Mouse (Mus musculus): ENCODE measurements at regions not wholly inside any gene's neighbourhood (a gene's known extent, or its start where the extent isn't known, plus 50 kb on each side); places are given as distances from the start of the nearest gene placed in this dataset.

DNA sequence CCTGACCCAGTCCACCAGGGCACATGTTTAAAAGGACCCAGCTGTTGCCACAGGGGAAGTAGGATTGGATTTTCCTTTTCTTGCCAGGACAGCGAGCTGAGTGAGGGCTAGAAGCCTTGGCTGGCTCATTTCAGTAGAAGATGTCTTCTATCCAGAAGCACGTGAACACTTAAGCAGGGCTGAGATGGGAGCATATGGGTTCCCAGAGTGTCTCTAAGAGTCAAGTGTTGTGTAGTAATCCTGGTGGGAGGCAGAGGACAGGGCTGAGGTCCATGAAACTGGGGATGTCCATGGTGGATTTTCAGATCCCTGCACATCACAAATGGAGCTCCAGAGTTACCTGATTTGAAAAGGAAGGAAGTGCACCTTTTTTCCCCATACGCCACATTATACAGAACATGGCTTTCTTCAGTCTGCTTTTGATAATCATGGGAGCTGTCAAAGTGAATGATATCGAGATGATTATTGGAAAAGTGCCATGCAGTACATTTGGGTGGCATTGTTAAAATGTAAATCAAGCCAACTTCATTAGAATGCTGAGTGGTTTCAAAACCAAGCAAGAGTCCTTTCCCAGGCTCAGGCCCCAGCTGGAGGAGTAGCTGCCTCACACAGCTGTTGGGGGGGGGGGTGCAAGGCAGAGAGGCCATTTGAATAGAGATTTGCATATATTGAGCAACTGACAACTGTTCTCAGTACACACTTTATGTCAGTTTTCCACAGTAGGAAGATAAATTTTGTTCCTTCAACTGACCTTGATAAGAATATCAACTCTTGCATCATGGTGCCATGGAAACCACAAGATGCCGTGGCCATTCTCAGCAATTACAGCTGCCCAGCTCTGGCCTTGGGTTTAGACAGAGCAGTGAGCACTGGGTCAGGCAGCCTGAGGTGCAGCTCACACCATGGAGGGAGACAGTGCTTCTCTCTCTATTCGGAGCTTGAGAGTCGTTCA is 81.7 kb downstream of the Slc35b3 start:
- no peak for DNase-seq (ENCODE audit: low spot score)

DNA sequence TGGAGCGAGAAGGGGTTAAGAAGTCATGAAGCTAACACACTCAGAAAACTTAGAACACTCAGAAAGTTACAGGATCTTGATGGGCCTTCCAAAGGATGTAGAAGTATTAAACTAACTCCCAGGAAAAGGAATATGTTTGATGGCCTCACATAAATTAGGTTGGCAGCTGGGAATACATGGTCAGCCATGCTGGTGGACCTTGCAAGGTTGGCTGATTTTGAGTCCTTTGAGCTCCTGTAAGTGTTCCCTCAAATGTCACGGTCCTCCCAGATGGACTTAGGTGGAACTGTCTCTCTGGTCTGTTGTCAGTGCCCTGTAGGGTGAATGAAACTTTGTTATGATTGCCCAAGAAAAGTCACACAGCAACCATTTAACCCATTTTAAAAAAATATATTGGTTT is 84.8 kb downstream of the Slc35b3 start:
- H3K9me3 ChIP-seq (ENCODE audit: control insufficient read depth, low read length) = no peaks in the 10 kb centered on the region
- no peak overlapping the region for H3K4me3 ChIP-seq (replicated peaks; ENCODE audit: low read length)
- no peak overlapping the region for H3K9ac ChIP-seq
- H3K27ac ChIP-seq = no peak overlapping the region
- DNase-seq (ENCODE audit: low spot score) = no peak
- no peak for ATAC-seq (ENCODE audit: low FRiP score)
- H3K4me1 ChIP-seq (replicated peaks; ENCODE audit: control insufficient read depth, insufficient read depth, low read length) = no peaks in the 10 kb centered on the region
- H3K36me3 ChIP-seq (replicated peaks; ENCODE audit: control insufficient read depth, insufficient read depth) = no peaks in the 10 kb centered on the region
- H3K4me2 ChIP-seq (replicated peaks) = no peak overlapping the region
- 88% methylated on average over 2 of the region's 2 CpGs for WGBS
- no peaks in the 10 kb centered on the region for H3K27me3 ChIP-seq (ENCODE audit: control insufficient read depth, insufficient read depth, low read length)

More for the DNA sequence above, 81.7 kb downstream of the Slc35b3 start:
- no peak for ATAC-seq (ENCODE audit: low FRiP score)
- H3K9ac ChIP-seq = no peak overlapping the region
- WGBS = 54% methylated on average over 7 of the region's 7 CpGs
- H3K27ac ChIP-seq = no peak overlapping the region
- H3K9me3 ChIP-seq (ENCODE audit: control insufficient read depth, low read length) = no peaks in the 10 kb centered on the region
- H3K4me1 ChIP-seq (replicated peaks; ENCODE audit: control insufficient read depth, insufficient read depth, low read length) = no peaks in the 10 kb centered on the region
- no peak overlapping the region for H3K4me3 ChIP-seq (replicated peaks; ENCODE audit: low read length)
- no peaks in the 10 kb centered on the region for H3K36me3 ChIP-seq (replicated peaks; ENCODE audit: control insufficient read depth, insufficient read depth)
- no peak overlapping the region for H3K4me2 ChIP-seq (replicated peaks)
- no peaks in the 10 kb centered on the region for H3K27me3 ChIP-seq (ENCODE audit: control insufficient read depth, insufficient read depth, low read length)

DNA sequence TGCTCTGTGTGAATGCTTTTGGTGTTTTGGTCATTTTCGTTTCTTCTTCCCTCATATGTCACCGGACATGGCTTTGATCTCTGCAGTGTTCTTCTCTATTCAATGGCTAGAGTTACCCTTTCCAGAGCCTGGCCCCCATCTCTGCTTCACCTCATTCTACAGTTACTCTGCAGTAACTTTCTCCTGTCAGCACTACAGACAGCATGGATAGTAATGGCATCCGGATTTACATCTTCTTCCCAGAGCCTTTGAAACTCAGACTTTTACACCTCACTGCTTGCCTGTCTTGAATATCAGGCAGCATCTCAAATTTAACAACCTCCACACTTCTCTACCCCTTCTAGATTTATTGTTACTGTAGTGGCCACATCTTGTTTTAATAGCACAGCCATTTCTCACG is 96.7 kb downstream of the Slc35b3 start:
- Histone ChIP-seq H3K4me3 (replicated peaks; ENCODE audit: low read length) (no peak overlapping the region), H3K9me3 (ENCODE audit: control insufficient read depth, low read length) (0 out of 2 replicates have a peak, but pooled peaks cover 3% of the 10 kb centered on the region), H3K4me2 (replicated peaks) (no peak overlapping the region), H3K27me3 (ENCODE audit: control insufficient read depth, insufficient read depth, low read length) (no peaks in the 10 kb centered on the region), H3K9ac (no peak overlapping the region), H3K27ac (no peak overlapping the region), H3K36me3 (replicated peaks; ENCODE audit: control insufficient read depth, insufficient read depth) (no peaks in the 10 kb centered on the region), H3K4me1 (replicated peaks; ENCODE audit: control insufficient read depth, insufficient read depth, low read length) (no peaks in the 10 kb centered on the region)
- no peak for DNase-seq (ENCODE audit: low spot score)
- 78% methylated on average over 4 of the region's 4 CpGs for WGBS
- no peak for ATAC-seq (ENCODE audit: low FRiP score)

GRCm38 (mm10) chr13:38855742-38856141 is 104.9 kb downstream of the Slc35b3 start:
- Histone ChIP-seq H3K27ac (no peak overlapping the region), H3K4me2 (replicated peaks) (no peak overlapping the region), H3K9me3 (ENCODE audit: control insufficient read depth, low read length) (0 out of 2 replicates have a peak, but pooled peaks cover 3% of the 10 kb centered on the region), H3K27me3 (ENCODE audit: control insufficient read depth, insufficient read depth, low read length) (no peaks in the 10 kb centered on the region), H3K4me1 (replicated peaks; ENCODE audit: control insufficient read depth, insufficient read depth, low read length) (no peaks in the 10 kb centered on the region), H3K4me3 (replicated peaks; ENCODE audit: low read length) (no peak overlapping the region), H3K36me3 (replicated peaks; ENCODE audit: control insufficient read depth, insufficient read depth) (no peaks in the 10 kb centered on the region), H3K9ac (no peak overlapping the region)
- WGBS = 63% methylated on average over 3 of the region's 3 CpGs
- ATAC-seq (ENCODE audit: low FRiP score) (no peak), DNase-seq (ENCODE audit: low spot score) (no peak)

DNA sequence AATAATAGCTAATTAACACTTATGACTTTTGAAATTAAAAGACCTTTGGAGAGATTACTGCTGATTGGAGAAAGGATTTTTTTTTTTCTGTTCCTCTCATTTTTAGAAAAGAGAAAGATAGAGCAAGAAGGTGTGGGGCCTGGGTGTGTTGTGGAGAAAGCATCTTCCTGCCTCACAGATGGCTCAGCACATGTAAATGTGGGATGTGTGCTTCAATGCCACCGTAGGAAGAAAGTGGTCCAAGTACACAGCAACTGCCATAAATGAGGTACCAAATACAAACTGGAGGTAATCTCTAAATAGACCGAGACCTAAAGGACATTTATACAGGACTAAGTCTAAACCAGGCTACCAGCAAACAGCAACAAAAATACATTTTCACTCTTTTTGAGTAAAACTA is 105.7 kb downstream of the Slc35b3 start:
- no peak overlapping the region for H3K4me3 ChIP-seq (replicated peaks; ENCODE audit: low read length)
- no peak overlapping the region for H3K9ac ChIP-seq
- H3K27ac ChIP-seq = no peak overlapping the region
- DNase-seq (ENCODE audit: low spot score) = no peak
- WGBS = 83% methylated on average over 2 of the region's 2 CpGs
- no peak for ATAC-seq (ENCODE audit: low FRiP score)
- no peak overlapping the region for H3K4me2 ChIP-seq (replicated peaks)
- H3K4me1 ChIP-seq (replicated peaks; ENCODE audit: control insufficient read depth, insufficient read depth, low read length) = no peaks in the 10 kb centered on the region
- no peaks in the 10 kb centered on the region for H3K27me3 ChIP-seq (ENCODE audit: control insufficient read depth, insufficient read depth, low read length)
- H3K36me3 ChIP-seq (replicated peaks; ENCODE audit: control insufficient read depth, insufficient read depth) = no peaks in the 10 kb centered on the region
- 0 out of 2 replicates have a peak, but pooled peaks cover under 1% of the 10 kb centered on the region for H3K9me3 ChIP-seq (ENCODE audit: control insufficient read depth, low read length)

- no peaks in the 10 kb centered on the region for H3K4me1 ChIP-seq (replicated peaks; ENCODE audit: control insufficient read depth, insufficient read depth, low read length)
- no peak overlapping the region for H3K9ac ChIP-seq
- H3K27ac ChIP-seq = no peak overlapping the region
- H3K4me3 ChIP-seq (replicated peaks; ENCODE audit: low read length) = no peak overlapping the region
- WGBS = 57% methylated on average over 9 of the region's 9 CpGs
- no peak for ATAC-seq (ENCODE audit: low FRiP score)
- H3K27me3 ChIP-seq (ENCODE audit: control insufficient read depth, insufficient read depth, low read length) = no peaks in the 10 kb centered on the region
- H3K9me3 ChIP-seq (ENCODE audit: control insufficient read depth, low read length) = no peaks in the 10 kb centered on the region
- H3K4me2 ChIP-seq (replicated peaks) = no peak overlapping the region
- DNase-seq (ENCODE audit: low spot score) = no peak
- H3K36me3 ChIP-seq (replicated peaks; ENCODE audit: control insufficient read depth, insufficient read depth) = no peaks in the 10 kb centered on the region
Observed at GRCm38 (mm10) chr13:38852868-38853267, 107.8 kb downstream of the Slc35b3 start.

DNA sequence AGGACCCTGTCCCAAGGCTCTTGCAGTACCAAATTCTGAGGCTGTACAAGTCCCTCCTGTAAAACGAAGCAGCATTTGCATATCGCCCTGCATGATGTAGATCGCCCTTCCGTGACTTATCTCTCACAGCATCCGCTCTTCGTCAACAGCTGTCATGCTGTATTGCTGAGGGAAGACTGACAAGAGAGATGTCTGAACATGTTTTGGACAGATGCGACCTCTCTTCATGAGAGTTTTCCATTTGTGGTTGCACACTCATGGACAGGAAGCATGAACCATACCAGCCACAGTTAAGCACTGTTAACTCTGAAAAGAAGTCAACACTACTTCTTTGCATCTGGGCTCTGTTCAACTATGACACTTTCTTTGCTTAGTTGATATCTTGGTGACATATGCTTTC is 108.9 kb downstream of the Slc35b3 start:
- H3K9me3 ChIP-seq (ENCODE audit: control insufficient read depth, low read length) = no peaks in the 10 kb centered on the region
- DNase-seq (ENCODE audit: low spot score) (no peak), ATAC-seq (ENCODE audit: low FRiP score) (no peak)
- WGBS = 82% methylated on average over 7 of the region's 7 CpGs
- H3K36me3 ChIP-seq (replicated peaks; ENCODE audit: control insufficient read depth, insufficient read depth) = no peaks in the 10 kb centered on the region
- H3K9ac ChIP-seq = no peak overlapping the region
- H3K4me2 ChIP-seq (replicated peaks) = no peak overlapping the region
- no peak overlapping the region for H3K27ac ChIP-seq
- H3K4me1 ChIP-seq (replicated peaks; ENCODE audit: control insufficient read depth, insufficient read depth, low read length) = no peaks in the 10 kb centered on the region
- H3K4me3 ChIP-seq (replicated peaks; ENCODE audit: low read length) = no peak overlapping the region
- no peaks in the 10 kb centered on the region for H3K27me3 ChIP-seq (ENCODE audit: control insufficient read depth, insufficient read depth, low read length)

DNA sequence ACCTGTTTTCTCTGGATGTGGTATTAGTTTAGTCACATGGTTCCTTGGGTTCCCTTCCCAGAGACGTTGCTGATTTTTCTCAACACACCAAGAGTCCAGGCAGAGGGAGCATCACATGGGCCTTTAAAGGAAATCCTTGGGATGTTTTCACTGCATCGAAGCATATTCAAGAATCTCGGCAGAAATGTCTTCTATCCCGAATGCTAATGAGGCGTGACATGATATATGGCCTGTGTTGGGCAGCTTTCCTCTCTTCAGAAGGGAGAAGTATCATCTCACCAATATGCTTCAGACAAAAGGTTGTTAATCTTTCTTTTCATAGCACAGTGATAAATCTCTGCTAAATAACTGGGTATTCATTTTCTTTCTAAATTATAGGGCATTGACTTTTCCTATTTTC is 122.4 kb downstream of the Slc35b3 start:
- Histone ChIP-seq H3K9me3 (ENCODE audit: control insufficient read depth, low read length) (no peaks in the 10 kb centered on the region), H3K4me3 (replicated peaks; ENCODE audit: low read length) (no peak overlapping the region), H3K27ac (no peak overlapping the region), H3K36me3 (replicated peaks; ENCODE audit: control insufficient read depth, insufficient read depth) (no peaks in the 10 kb centered on the region), H3K9ac (no peak overlapping the region), H3K4me1 (replicated peaks; ENCODE audit: control insufficient read depth, insufficient read depth, low read length) (no peaks in the 10 kb centered on the region), H3K27me3 (ENCODE audit: control insufficient read depth, insufficient read depth, low read length) (no peaks in the 10 kb centered on the region), H3K4me2 (replicated peaks) (no peak overlapping the region)
- 58% methylated on average over 5 of the region's 5 CpGs for WGBS
- DNase-seq (ENCODE audit: low spot score) (no peak), ATAC-seq (ENCODE audit: low FRiP score) (no peak)

DNA sequence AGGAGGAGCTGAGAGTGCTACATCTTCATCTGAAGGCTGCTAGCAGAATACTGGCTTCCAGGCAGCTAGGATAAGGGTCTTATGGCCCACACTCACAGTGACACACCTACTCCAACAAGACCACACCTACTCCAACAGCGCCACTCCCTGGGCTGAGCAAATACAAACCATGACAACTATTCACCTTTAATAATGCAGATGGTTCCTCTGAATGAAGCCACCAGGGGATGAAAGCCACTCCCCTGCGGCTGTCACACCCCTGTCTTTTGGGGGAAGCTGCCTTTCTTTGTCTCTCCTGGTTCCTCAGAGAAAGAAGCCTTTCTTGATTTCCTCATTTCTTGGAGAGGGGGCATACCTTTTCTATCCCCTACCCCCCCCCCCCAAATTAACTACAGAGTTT is 135.0 kb downstream of the Slc35b3 start:
- Histone ChIP-seq H3K36me3 (replicated peaks; ENCODE audit: control insufficient read depth, insufficient read depth) (no peaks in the 10 kb centered on the region), H3K4me3 (replicated peaks; ENCODE audit: low read length) (no peak overlapping the region), H3K4me1 (replicated peaks; ENCODE audit: control insufficient read depth, insufficient read depth, low read length) (no peaks in the 10 kb centered on the region), H3K27ac (no peak overlapping the region), H3K9me3 (ENCODE audit: control insufficient read depth, low read length) (no peaks in the 10 kb centered on the region), H3K27me3 (ENCODE audit: control insufficient read depth, insufficient read depth, low read length) (no peaks in the 10 kb centered on the region), H3K4me2 (replicated peaks) (no peak overlapping the region), H3K9ac (no peak overlapping the region)
- no peak for DNase-seq (ENCODE audit: low spot score)
- no peak for ATAC-seq (ENCODE audit: low FRiP score)
- WGBS = 18% methylated on average over 2 of the region's 2 CpGs

Data from hindbrain, embryonic 14.5 days (tissue).